Mouse (Mus musculus): ENCODE measurements around the gene Ralgps1.

GRCm38 (mm10) chr2:33089356-33090032 lies 281.8 kb downstream of the Ralgps1 start:
- TF ChIP-seq CTCF (IDR thresholded peaks at IDR 0.05; ENCODE audit: borderline replicate concordance, extremely low read depth, insufficient read depth, insufficient read length): no peak
- no peak for TF ChIP-seq POLR2A (IDR thresholded peaks at IDR 0.05; ENCODE audit: borderline replicate concordance, extremely low read depth, insufficient read depth, insufficient read length, poor library complexity, severe bottlenecking)
